Mouse (Mus musculus): Measurements from ENCODE around the gene Cdk17. TPM values are rescaled to one million over a fixed set of nuclear protein-coding genes. Genes with fewer than 3 reads are reported as not detected.

Cdk17 gene
- total RNA-seq, 4 experiments from 2014 or later: 24.6 to 30.2 (median 28.1) TPM

DNA sequence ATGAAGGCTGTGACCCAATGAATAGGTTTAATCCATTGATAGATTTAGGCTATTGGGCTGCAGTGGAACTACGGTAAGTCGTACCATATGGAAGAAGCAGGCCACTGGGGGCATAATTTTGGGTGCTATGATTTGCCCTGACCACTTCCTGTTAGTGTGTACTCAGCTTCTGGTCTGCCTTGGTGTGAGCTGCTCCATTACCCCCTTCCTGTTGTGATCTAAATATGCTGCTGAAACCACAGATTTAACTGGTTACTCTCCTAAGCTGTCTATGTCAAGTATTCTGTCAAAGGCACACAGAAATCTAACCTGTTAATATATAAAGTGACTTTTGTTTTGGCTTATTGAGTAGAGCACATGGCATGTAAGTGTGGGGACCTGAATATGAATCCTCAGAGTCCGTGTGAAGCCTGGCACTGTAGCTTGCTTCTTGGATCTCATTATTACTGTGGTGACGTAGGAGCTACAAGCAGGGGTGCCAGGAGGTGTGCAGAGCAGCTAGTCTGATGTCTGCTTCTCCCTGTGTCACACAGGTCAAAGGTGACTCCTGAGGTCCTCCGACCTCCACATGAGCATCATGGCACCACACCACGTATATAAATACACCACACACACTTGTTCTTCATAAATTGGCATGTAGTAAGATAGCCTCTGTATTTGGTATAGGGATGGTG lies 10.6 kb downstream of the Cdk17 start:
- DNase-seq: no peak

DNA sequence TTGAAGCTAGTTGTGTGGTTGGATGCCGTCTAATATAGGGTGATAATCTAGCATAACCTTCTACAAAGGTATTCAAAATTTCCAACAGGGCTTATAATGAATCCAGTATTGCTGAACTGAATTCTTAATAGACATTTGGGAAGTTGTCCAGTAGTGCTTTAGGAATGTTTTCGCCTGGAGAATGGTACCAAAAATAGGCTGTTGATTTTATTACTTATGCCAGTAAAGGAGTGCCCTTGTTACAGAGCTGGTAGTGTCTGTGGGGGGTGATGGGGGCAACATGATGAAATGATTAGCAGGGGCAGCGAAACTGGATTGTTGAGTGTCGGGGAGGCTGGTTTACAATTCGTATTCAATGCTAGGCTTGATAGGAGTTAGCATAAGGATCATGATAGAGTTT lies 16.8 kb downstream of the Cdk17 start:
- no peak for DNase-seq

- DNase-seq: no peak
Observed at GRCm38 (mm10) chr10:93177874-93178273, 17.2 kb downstream of the Cdk17 start.

DNA sequence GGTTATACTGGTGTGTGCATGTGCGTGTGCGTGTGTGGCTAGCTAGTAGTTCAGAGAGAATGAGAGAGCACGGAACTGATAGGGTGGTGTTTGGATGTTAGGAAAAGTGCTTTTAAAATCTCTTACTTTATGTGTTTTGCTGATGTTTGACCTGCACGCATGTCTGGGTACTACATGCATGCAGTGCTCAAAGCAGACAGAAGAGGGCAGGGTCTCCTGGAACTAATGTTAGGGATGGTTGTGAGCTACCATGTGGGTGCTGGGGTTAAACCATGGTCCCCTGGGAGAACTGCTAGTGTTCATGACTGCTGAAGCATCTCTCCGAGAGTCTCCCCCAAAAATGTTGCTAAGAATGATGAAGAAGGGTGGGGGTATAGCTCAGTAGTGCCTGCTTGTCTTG lies 18.0 kb downstream of the Cdk17 start:
- DNase-seq: no peak

DNA sequence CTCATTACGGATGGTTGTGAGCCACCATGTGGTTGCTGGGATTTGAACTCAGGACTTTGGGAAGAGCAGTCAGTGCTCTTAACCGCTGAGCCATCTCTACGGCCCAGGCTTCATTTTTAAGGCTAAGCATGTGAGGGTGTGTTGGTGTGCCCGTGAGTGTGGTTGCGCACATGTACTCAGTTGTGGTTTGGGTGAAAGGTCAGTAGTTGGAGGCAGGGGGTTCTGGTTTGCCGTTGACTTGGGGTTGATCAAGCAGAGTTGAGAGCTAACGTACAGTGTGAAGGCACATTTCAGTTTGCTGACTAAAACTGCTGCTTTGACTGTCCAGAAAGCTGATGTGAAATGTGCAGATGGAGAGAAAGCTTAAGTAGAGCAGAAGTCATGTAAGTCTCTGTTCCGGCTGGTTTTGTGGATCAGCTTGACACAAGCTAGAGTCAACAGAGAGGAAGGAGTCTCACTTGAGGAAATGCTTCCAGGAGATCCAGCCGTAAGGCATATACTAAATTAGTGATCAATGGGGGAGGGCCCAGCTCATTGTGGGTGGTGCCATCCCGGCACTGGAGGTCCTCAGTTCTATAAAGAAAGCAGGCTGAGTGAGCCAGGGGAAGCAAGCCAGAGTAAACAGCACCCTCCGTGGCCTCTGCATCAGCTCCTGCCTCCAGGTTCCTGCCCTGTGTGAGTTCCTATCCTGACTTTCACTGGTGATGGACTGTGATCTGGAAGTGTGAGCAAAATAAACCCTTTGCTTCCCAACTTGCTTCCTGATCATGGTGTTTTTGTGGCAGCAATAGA lies 19.2 kb downstream of the Cdk17 start:
- DNase-seq: no peak

DNA sequence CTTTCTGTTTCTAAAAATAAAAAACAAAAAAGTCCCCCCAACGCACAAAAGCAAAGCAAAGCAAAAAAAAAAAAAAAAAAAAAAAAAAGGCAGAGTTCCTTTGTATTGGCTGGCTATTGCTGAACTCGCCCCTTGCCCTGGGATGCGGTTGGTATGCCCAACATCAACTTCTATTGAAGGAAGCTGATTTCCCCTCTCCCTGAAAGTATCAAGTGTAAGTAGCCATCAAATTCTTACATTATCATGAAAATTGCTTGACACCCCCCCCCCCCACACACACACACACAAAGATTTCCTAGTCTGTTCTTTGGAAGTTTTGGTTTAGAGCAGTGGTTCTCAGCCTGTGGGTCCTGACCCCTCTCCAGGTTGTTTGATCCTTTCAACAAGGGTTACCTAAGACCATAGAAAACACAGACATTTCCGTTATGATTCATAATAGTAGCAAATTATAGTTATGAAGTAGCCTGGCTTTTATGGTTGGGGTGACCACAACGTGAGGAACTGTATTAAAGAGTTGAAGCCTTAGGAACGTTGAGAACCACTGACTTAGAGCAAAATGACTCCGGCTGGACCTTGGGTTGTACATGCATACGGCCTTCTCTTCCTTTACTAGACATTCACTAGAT lies 23.8 kb downstream of the Cdk17 start:
- no peak for DNase-seq

DNA sequence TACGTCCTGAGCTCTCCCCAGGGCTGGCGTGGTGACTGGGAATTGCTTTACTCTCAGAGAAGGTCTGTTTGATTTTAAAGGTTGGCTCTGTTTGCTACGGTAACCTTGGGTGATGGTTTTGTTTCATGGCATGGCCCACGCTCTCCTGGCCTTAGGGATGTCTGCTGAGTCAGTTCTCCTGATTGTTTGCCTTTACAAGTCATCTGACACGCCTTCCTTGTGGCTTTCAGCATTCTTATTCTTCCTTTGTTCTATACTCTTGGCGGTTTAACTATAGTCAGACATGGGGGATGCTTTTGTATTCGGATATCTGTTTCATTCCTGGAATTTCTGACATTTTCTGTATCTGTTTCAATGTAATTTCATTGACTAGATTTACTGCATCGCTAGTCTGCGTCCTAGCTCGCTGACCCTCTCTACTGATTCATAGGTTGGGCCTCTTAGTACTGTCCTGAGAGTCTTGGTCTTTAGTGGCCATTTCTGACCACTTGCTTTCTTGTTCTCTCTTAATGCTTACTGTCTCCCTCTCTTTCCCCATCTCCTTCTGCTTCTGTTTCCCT lies 27.8 kb downstream of the Cdk17 start:
- DNase-seq: no peak

GRCm38 (mm10) chr10:93190475-93191262 lies 30.0 kb downstream of the Cdk17 start:
- DNase-seq: no peak

- no peak for DNase-seq
Observed at GRCm38 (mm10) chr10:93197092-93197491, 36.4 kb downstream of the Cdk17 start.

DNA sequence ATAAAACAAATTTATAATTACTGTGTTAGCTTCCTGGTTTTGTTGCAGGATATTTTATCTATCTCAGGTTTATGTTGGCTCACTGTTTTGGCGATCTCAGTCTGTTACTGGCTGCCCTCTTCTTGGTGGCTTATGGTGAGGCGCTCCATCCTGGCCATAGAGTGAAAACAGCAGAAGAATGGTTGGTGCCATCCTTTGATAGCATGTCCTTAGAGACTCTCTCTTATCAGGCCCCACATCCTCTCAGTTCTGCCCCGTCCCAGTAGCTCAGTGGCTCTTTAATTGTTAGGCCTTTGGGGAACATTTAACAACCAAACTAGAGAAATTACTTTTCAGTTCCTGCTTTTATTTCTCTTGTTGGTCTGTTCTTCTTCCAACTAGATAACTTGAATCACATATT lies 38.3 kb downstream of the Cdk17 start:
- no peak for DNase-seq

- no peak for DNase-seq
Observed at GRCm38 (mm10) chr10:93201846-93202458, 41.3 kb downstream of the Cdk17 start.

GRCm38 (mm10) chr10:93205287-93205956 lies 44.7 kb downstream of the Cdk17 start:
- no peak for DNase-seq

DNA sequence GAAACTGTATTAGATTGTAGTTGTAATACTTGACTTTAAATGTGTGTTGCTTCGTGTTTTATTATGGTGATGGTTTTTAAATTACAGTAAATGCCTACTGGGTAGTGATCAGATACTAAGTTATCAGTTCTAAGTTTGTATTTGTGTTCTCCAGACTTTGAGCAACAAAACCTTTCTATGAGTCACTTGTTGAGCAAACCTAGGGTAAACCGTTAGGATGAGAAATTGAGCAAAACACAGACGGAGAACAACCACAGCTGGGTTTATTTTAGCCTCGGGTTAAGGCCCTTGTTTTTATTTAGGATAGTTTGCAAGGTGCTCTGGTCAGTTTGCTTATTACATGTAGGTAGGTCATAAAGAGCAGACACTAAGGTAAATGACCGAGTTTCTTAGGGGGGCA lies 46.5 kb downstream of the Cdk17 start:
- no peak for DNase-seq

DNA sequence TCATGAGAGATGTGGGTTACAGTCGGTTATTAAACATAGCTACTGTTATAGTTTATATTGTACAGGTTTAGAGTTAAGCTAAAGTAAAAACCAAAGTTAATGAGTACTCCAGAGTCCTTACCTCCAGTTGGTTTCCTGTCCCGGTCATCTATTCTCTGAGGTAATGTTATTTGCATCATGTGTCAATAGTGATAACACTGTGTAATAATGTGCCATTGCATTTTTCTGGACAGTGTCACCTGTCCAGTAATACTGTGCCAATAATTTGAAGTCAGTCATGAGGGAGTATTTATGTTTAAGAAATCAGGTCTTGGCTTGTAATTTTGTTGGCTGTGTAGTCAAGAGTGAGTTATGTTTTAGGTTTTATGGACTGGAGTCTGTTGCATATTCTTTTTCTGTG lies 52.0 kb downstream of the Cdk17 start:
- no peak for DNase-seq

GRCm38 (mm10) chr10:93213339-93213738 lies 52.7 kb downstream of the Cdk17 start:
- no peak for DNase-seq

DNA sequence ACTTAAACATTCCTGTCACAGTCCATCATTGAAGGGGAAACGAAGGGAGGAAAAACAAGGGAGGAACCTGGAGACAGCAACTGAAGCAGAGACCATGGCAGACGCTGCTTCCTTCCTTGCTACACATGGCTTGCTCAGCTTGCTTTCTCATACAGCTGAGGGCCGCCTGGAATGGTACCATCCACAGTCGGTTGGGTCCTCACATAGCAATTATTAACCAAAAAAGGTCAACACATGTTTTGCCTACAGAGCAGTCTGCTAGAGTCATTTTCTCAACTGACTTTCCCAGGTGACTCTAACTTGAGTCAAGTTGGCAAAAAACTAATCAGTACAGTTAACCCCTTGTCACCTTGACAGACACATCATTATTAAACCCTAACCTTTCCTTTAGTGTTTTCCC lies 53.6 kb downstream of the Cdk17 start:
- DNase-seq: no peak

GRCm38 (mm10) chr10:93215051-93215763 lies 54.5 kb downstream of the Cdk17 start:
- no peak for DNase-seq

DNA sequence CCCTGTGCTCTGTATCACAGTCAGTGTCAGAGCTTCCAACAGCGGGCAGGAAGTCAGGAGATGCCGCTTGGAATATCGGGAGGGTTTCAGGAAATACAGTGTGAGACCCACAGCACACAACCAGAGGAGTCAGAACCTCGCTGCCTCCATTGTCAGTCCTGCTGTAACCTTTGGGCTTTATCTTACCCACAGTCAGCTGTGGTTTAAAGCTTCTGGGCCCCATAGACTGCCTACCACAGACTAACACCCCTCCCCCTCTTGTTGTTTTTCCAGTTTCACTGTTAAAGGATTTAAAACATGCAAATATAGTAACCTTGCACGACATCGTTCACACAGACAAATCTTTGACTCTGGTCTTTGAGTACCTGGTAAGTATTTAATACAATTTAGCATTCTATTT lies 65.1 kb downstream of the Cdk17 start:
- no peak for DNase-seq

GRCm38 (mm10) chr10:93227921-93228320 lies 67.2 kb downstream of the Cdk17 start:
- no peak for DNase-seq

DNA sequence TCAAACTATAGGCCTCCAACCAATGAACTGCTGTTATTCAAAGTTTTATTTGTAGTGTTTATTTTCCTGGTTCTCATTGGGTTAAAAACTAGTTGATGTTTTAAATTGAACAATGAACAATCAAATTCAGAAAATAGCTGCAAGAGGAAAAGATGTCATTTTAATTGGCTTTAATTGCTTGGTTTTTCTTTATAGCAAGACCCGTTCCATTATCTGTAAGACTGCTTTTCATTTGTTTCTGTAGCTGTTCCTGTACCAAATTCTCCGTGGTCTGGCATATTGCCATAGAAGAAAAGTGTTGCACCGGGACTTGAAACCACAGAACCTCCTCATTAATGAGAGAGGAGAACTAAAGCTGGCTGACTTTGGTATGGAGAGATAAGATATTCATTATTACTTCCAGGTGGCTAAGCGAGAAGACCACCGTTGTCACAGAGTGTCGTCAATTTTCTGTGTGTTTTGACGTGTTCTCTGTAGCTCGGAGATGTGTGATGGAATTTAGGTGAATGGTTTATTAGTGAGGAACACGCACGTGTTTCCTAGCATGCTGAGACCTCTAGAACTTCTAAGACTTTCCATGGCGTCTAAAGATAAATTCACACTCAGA lies 67.8 kb downstream of the Cdk17 start:
- no peak for DNase-seq
